Mouse (Mus musculus) layer of hippocampus, postnatal 10 days (tissue): ENCODE measurements at regions not wholly inside any gene's neighbourhood (a gene's known extent, or its start where the extent isn't known, plus 50 kb on each side); places are given as distances from the start of the nearest gene placed in this dataset.

Experiments used
- DNase-seq, 2 experiments: peaks; one replicate each; pipeline ENCODE4 v3.0.0; 2021; ENCODE audit warnings: low spot score in 2 of 2

GRCm38 (mm10) chr9:84673327-84673726, 639.2 kb upstream of the Gm11114 start:
- no peak for DNase-seq

DNA sequence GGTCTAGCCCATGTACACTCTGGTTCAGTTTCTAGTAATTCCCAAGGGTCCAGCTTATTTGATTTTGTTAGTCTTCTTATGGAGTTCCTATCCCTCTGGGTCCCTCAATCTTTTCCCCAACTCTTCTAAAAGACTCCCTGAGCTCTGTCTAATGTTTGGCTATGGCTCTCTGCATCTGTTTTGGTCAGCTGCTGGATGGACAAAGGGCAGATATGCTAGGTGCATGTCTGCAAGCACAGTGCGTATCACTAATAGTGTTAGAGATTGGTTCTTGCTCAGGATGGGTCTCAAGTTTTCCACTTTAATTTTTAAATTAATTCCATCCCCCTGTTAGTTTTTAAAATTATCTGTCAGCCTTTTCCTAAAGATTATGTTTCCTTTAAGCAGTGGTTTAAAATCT, 634.2 kb upstream of the Gm11114 start:
- no peak for DNase-seq

- no peak for DNase-seq
Observed at GRCm38 (mm10) chr9:84718615-84719191, 593.9 kb upstream of the Gm11114 start.

DNA sequence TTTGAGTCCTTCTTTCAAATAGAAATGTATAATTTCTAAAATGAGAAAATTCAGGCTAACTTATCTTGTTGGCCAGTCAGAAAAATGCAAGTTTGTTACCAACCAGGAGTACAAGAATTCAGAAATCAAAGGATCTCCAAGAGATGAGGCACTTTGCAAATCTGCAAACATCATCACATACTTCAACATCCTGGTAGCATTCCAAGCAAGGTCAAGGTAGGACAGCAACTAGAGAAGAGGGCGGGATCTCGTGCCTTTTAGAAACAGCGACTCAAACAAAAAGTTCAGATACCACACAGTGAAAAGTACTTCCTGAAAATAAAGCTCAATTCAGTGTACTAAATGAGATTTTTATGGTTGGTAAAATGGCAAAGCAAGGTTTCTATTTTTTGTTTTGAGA, 593.2 kb upstream of the Gm11114 start:
- no peak for DNase-seq

DNA sequence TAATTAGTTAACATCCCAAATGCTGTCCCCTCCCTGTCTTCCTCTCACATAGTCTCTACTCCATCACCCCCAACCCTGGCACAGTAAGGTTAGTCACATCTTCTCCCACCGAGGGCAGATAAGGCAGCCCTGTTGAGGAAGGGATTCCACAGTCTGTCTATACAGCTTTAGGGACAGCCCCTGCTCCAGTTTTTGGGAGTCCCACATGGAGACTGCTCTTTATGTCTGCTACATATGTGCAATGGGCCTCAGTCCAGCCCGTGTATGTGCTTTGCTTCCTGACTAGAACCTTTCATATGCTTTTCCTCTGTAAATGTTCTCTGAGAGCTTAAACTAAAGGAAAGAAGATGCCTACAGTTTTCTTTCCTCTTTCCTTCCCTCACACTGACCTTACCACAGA, 592.1 kb upstream of the Gm11114 start:
- no peak for DNase-seq

DNA sequence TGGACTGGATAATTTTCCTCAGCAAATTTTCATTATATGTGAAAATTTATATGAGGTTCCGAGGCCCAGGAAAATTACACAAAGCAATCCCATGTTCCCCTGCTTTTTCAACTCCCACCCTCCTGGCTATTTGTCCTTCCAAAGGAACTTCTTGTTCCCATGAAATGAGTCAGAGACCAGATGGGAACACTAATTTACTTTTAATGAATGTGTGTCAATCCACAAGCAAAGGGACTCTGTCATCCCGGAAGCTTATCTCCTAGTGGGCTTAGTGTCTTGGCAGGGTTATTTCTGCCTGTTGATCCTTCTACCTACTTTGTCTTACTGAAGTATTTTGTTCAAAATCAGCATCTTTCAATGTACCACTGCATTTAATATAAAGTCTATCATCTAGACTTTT, 573.3 kb upstream of the Gm11114 start:
- no peak for DNase-seq

DNA sequence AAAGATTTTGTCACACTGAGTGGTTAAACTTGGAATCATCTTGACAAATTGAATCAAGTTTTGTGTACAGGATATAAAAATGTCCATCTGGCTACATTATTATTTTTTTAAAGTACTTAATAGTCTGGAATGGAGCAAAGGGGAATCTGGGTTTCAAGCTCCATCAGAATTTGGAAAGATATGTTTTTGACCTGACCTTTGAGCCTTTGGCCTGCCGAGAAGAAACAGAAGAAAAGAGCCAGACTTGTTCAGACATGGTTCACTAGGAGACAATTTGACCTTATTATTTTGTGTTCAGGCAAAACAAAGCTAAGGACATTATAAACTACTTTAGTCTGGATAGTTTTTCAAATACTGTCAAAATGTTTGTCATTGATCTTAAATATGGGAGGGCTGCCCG, 572.2 kb upstream of the Gm11114 start:
- no peak for DNase-seq

DNA sequence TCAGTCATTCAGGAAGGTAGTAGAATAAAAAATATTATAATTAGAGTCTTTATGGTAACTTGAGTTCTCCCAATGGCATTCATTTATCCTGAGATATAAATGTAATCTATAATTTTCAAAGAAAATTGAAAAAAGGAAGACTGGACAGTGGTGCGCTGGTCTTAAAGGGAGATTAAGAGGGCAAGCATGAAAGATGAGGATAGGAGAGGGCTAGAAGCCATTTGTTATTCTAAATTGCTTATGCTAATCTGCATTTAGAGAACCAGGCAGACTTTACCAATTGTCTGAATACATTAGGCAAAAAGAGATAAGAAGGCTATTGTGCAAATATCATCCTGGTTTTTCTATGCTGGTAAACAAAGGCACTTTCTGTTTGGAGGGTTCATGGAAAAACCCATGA, 558.2 kb upstream of the Gm11114 start:
- no peak for DNase-seq

DNA sequence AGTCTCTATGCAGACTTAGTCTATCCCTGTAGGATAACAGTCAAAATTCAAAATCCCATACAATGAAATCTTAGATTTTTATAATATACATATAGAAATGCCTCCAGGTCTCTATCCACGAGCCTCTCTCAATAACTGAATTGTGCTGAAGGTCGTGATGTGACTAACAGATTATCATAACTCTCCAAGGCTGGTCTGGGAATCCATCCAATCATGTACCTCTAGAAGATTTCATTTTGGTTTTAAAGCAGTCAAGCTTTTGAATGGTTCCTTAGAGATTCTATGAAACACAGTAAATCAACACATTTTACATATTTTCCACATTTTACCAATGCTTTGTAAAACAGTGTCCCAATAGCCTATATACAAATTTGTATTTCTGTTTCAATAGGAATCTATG, 557.7 kb upstream of the Gm11114 start:
- no peak for DNase-seq

GRCm38 (mm10) chr9:84774348-84774747, 538.2 kb upstream of the Gm11114 start:
- no peak for DNase-seq

- DNase-seq = no peak
Observed at GRCm38 (mm10) chr9:84775190-84775589, 537.4 kb upstream of the Gm11114 start.

DNA sequence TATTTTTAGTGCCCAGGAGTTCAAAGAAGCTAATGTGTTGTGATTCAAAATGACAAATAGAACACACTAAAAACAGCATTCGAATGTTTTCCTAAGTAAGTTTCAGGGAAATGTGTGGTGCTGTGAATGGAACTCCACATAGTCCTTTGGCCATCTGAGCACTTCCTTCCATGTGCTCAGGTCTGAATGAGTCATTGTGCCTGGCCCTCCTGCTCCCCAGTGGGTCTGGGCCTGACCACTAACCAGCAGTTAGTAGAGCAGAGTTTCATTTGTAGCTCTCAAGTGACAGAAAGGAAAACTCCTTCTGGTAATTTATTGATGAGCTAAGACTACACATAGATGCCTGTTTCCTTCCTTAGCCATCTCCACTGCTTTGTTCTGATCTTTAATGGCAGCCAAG, 533.4 kb upstream of the Gm11114 start:
- no peak for DNase-seq

DNA sequence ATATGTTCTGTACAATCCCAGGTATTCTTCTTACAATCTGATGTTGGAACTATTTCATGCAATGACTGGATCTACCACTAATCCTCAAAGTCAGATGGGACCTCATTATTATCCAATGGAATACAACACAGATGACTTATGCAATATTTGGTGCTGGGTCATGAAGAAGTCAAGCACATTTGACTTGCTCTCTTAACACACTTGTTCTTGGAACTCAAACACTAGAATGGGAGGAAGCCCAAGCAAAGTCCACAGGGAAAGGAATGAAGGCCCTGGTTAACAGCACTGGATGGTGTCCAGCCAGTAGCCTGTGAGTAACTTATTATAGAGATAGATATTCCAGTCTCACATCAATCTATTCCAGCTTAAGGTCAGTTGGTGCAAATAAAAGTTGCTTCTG, 486.8 kb upstream of the Gm11114 start:
- no peak for DNase-seq

GRCm38 (mm10) chr9:84828934-84829333, 483.6 kb upstream of the Gm11114 start:
- DNase-seq = no peak

GRCm38 (mm10) chr9:84830639-84831038, 481.9 kb upstream of the Gm11114 start:
- DNase-seq = no peak

GRCm38 (mm10) chr9:84837498-84837897, 475.1 kb upstream of the Gm11114 start:
- no peak for DNase-seq

DNA sequence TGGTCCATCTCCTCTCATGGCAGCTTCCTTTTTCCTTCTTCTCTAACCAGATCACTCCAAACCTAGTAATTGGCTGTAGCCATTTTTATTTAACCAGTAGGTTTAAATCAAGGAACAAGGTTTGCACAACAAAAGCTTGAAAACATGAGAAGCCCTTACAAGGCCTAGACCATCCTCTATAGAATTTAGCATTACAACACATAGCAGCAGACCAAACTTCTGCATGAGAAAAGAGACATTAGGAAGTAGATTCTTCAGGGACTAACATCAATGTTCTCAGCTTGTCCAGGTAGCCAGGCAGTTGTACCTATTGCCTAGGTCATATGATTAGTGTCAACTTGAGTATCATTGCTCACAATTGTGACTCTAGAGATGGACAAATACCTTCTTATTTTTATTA, 468.6 kb upstream of the Gm11114 start:
- DNase-seq = no peak

- DNase-seq = no peak
Observed at GRCm38 (mm10) chr9:84861600-84861999, 451.0 kb upstream of the Gm11114 start.

GRCm38 (mm10) chr9:84863431-84863830, 449.1 kb upstream of the Gm11114 start:
- no peak for DNase-seq

GRCm38 (mm10) chr9:84894148-84894547, 418.4 kb upstream of the Gm11114 start:
- DNase-seq = no peak

- no peak for DNase-seq
Observed at GRCm38 (mm10) chr9:84896073-84896472, 416.5 kb upstream of the Gm11114 start.

DNA sequence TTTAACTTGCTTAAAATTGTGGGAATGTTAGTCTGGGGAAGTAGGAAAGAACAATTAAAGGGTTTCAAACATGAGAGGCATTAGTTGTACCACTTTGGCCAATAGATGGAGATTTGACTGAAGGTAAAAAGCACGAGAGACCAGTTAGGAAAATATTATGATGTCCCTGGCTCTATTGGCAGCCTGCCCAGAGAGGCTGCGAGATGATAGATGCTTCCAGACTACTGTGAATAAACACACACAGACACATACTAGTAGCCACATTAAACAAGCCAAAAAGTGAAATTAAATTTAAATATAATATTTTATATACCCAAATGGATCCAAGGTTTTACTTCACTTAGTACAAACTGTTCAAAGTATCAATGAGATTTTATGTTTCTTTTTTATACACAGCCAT, 411.9 kb upstream of the Gm11114 start:
- DNase-seq = no peak

DNA sequence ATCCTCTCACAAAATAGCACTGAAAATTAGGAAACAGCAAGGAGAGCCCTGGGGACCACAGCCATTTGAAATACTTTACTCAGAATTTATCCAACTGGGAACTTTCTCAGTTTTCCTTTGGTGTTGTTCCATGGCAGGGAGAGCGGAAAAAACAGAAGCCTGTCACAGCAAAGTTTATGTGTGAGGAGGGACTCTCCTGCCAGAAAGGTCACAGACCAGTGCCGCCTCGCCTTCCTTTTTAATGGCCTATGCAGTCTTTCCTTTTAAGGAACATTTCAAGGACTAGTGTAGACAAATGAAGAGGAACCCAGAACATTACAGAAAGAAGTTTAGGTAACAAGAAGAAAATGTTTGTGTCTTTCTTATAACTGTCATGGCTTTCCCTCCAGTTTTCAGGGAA, 406.3 kb upstream of the Gm11114 start:
- DNase-seq = no peak

GRCm38 (mm10) chr9:84913321-84913720, 399.3 kb upstream of the Gm11114 start:
- peak; percentile 17 to 36 for DNase-seq
